Mouse (Mus musculus) adrenal gland, adult 10 weeks (tissue): Measurements from ENCODE around the gene Rpl32. TPM values are rescaled to one million over a fixed set of nuclear protein-coding genes. Genes with fewer than 3 reads are reported as not detected.

Experiments used
- polyA plus RNA-seq: library from polyadenylated mRNA; stranded (reverse); fragments of 350-450 nt; fragmentation: Illumina TruSeq; extraction: RNeasy Lipid Tissue Mini Kit (QIAGEN cat#74804); gene quantifications from one replicate; pipeline ENCODE4 v1.2.3, GENCODE M21; 2014; ENCODE audit warnings: low read depth, low replicate concordance

The Rpl32 gene
- polyA plus RNA-seq = 179 TPM

DNA sequence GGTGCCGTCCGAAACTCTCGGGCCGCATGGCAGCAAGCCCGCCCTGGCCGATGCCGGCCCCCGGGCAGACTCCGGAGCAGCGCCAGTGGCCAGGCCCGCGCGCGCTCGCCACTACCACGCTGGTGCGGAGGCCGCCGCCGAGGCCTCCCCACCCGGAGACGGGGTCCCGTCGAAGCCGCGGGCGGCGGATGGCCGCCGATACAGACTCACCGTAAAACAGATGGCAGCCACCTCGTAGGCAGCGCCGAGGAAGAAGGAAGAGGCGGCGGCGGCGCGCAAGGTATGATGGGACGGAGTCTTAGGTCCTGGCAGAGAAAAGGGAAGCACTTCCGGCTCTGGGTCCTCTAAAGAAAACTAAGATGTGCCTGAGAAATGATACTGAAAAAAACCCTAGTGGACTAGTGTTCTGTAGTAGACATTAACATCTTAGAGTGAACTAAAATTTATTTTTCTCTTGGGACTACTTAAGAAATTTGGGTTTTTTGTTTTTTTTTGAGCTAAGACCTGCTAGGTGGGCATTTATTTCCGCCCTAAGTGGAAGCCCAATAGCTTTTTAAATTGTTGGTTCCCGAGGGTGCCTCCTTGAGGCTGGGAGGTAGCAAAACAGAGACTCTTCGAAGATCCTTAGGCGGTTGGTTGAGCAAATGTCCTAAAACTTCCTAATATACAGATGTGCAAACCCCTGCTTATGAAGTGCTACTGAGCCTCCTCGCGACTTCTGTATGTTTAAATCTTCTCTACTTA, at the start of gene Rpl32:
Rpl32 (minus strand) TSS at position 260 of the 744 bp plus-strand sequence.

GRCm38 (mm10) chr6:115853091-115853813, 44.7 kb upstream of the Rpl32 start, which contains the start of the genes Mbd4 and Ift122:
TSS of gene Mbd4 (minus strand) at chr6:115853371.
TSS of gene Ift122 (plus strand) at chr6:115853470.

GRCm38 (mm10) chr6:115838161-115838597, 29.6 kb upstream of the Rpl32 start, which contains the start of gene Efcab12:
TSS of gene Efcab12 (minus strand) at chr6:115838412.

DNA sequence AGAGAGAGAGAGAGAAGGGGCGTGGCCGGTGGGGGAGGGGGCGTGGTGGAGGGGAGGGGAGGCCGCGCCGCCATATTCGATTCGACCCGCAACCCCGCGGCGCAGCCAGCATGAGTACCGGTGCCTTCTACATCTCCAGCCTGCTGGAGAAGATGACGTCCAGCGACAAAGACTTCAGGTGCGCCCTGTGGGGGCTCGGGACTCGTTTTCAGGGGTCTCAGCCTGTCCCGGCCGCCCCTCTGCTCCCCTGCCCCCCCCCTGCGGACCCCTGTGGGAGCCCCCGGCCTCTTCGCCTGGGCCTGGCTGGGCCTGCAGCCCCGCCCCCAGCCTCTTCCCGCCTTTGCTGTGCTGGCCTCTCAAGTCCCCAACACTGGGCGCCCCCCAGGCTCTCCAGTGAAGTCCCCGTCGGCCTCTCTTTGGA, 34.0 kb downstream of the Rpl32 start, which contains the start of gene Cand2:
Cand2 (plus strand) TSS at position 38 of the 421 bp plus-strand sequence.

DNA sequence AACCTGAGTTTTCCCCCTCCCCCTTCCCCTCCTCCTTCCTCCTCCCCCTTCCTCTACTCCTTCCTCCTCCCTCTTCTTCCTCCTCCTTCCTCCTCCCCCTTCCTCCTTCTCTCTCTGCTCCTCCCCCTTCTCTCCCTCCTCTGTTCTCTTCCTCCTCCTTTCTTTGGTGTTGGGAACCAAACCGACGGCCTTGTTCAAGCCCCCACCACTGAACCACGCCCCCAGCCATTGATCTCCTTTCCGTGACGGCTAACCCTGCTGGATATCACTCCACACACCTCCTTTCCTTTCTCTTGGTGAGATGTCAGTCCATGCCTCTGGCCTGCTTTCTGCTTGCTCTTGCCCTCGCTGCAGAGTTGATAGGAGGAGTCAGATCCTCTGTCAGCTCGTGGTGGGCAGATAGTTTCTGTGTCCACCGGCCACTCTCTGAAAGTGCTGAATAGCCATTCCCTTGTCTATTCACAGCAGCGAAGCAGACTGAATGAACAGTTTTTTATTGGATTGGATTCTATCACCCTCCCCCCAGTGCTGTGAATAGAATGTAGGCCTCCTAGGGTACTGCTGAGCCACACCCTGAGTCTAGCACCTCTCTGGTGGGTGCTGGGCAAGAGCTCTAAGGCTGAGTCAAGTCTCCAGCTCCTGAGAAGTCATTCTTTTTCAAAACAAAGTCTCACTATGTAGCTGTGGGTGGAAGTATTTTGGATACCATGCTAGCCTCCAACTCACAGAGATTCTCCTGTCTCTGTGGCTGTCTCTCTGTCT, 46.4 kb downstream of the Rpl32 start, which contains the start of gene Tmem40:
Tmem40 (minus strand) TSS at position 416 of the 762 bp plus-strand sequence.

Other genes starting within 250 kb of the Rpl32 start
- not detected for gene Mkrn2os, start 216.2 kb downstream of the Rpl32 start, polyA plus RNA-seq
- 15.7 TPM for gene Mkrn2, start 206.8 kb downstream of the Rpl32 start, polyA plus RNA-seq
- gene Raf1, start 132.1 kb downstream of the Rpl32 start, polyA plus RNA-seq = 34.9 TPM
- gene Tmem40, start 46.3 kb downstream of the Rpl32 start, polyA plus RNA-seq = not detected
- 5.2 TPM for gene Cand2, start 34.2 kb downstream of the Rpl32 start, polyA plus RNA-seq
- gene Efcab12, start 29.7 kb upstream of the Rpl32 start, polyA plus RNA-seq = not detected
- gene Mbd4, start 44.6 kb upstream of the Rpl32 start, polyA plus RNA-seq = 5.7 TPM
- 13.0 TPM for gene Ift122, start 44.7 kb upstream of the Rpl32 start, polyA plus RNA-seq
- gene Rho, start 123.0 kb upstream of the Rpl32 start, polyA plus RNA-seq = 0.17 TPM
- not detected for gene H1foo, start 136.2 kb upstream of the Rpl32 start, polyA plus RNA-seq
- 35.9 TPM for gene Plxnd1, start 186.3 kb upstream of the Rpl32 start, polyA plus RNA-seq